Mouse (Mus musculus): ENCODE results near the gene Tas1r1. TPM values are rescaled to one million over a fixed set of nuclear protein-coding genes. Genes with fewer than 3 reads are reported as not detected.
"Not testable (repeated sequence)": the region's sequence is repeated elsewhere in the genome, so short reads cannot be mapped to it uniquely, and the experiment has no call there.

Gene Tas1r1
- polyA plus RNA-seq, 1 experiment from 2014 or later = 0.59 TPM

DNA sequence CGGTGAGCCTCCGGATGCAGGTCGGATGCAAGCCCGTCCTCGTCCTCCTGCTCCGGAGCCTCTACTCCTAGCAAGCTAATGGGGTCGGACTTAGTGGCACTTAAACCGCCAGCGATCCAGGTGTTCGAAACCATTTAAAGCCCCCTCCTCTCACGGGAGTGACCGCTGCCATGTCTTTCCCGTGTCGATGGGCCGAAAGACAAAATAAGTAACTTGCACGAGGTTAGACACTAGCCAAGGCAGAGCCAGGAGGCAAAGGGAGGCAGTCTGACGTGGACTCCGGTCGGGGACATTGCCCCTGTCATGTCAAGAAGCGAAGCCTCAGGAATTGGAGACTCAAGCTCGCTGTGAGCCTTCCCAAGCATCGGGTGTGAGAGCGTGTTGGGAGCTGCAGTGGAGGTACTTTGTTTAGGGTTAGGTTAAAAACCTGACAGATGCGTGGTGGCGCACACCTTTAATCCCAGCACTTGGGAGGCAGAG is 1.5 kb upstream of the Tas1r1 start:
- 3% methylated on average over 25 of the region's 25 CpGs for WGBS
- ATAC-seq (ENCODE audit: insufficient number of reproducible peaks, insufficient read depth, low FRiP score, low TSS enrichment, low read depth) = no peak
- no peaks in the 10 kb centered on the region for H3K9me3 ChIP-seq

DNA sequence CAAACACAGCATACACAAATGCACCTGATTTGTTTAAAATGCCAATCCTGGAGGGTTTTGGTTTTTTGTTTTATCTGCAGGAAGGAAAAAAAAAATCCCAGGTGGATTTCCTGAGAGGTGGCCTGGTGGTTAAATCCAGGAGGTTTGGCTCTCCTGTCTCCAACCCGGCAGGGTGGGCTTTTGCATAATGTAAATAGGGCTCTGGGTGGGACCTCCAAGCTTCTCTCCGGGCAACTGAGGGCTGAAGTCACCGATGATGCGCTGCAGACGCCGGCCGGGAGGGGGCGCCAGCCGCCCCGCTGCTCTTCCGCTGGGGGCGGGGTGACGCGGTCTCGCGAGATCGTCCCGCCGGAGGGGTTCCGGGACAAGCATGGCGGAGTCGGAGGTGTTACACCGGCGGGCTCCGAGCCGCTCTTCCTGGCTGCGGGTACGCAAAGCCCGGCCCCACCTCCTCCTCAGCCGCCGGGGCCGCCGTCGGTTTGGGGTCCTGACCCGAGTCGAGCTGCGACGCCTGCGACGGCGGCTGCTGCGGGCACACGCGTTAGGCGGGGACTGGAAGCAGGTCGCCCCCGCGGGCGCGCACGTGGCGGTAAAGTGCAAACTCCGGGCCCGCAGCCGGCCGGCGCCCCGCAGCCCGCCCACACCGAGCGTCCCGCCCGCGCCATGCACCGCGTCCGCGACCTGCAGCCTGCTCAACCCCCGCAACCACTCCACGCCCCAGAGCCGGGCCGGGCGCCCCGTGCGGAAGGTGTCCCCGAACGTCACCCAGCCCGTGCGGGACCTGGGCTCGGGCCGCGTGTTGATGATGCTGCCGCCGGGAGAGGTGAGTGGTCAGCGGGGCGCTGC is 840 bp upstream of the Tas1r1 start, which contains the start of gene Nol9:
Gene Nol9, plus strand, starts transcription at position 337 of the 846 bp plus-strand sequence.
- Histone ChIP-seq H3K36me3 (peaks cover 34% of the 10 kb centered on the region), H3K4me3 (peak within 1 kb of the TSS; percentile 100), H3K27ac (0 out of 2 replicates have a peak within 1 kb of the TSS, but pooled peaks have one; percentile 3), H3K4me1 (peaks cover 16% of the 10 kb centered on the region), H3K9me3 (no peaks in the 10 kb centered on the region), H3K27me3 (no peaks in the 10 kb centered on the region), H3K9ac (peak within 1 kb of the TSS; percentile 95), H3K4me2 (peak within 1 kb of the TSS; percentile 97)
- WGBS = under 1% methylated on average over 86 of the region's 86 CpGs
- peak; percentile 77; the same call in 1 of the 2 replicates for ATAC-seq (ENCODE audit: insufficient number of reproducible peaks, insufficient read depth, low FRiP score, low TSS enrichment, low read depth)

More for the DNA sequence above, 1.5 kb upstream of the Tas1r1 start:
- Histone ChIP-seq H3K36me3 (peaks cover 40% of the 10 kb centered on the region), H3K27ac (no peak overlapping the region), H3K9ac (peak overlapping the region; percentile 95), H3K4me2 (peak overlapping the region; percentile 97), H3K4me1 (peaks cover 16% of the 10 kb centered on the region), H3K4me3 (peak overlapping the region; percentile 100), H3K27me3 (no peaks in the 10 kb centered on the region)

DNA sequence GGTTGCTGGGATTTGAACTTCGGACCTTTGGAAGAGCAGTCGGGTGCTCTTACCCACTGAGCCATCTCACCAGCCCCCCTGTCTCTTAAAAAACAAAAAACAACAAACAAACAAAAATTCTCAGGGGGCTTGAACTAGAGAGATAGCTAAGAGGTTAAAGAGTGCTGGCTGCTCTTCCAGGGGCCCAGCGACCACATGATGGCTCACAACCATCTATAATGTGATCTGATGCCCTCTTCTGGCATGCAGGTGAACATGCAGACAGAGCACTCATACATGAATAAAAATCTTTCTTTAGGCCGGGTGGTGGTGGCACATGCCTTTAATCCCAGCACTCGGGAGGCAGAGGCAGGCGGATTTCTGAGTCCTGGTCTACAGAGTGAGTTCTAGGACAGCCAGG is 1.9 kb downstream of the Tas1r1 start:
- H3K4me1 ChIP-seq = peaks cover 16% of the 10 kb centered on the region
- 89% methylated on average over 6 of the region's 6 CpGs for WGBS
- H3K4me2 ChIP-seq; H3K36me3 ChIP-seq; ATAC-seq (ENCODE audit: insufficient number of reproducible peaks, insufficient read depth, low FRiP score, low TSS enrichment, low read depth); H3K9me3 ChIP-seq; H3K4me3 ChIP-seq; H3K9ac ChIP-seq; H3K27me3 ChIP-seq; H3K27ac ChIP-seq: not testable (repeated sequence)

DNA sequence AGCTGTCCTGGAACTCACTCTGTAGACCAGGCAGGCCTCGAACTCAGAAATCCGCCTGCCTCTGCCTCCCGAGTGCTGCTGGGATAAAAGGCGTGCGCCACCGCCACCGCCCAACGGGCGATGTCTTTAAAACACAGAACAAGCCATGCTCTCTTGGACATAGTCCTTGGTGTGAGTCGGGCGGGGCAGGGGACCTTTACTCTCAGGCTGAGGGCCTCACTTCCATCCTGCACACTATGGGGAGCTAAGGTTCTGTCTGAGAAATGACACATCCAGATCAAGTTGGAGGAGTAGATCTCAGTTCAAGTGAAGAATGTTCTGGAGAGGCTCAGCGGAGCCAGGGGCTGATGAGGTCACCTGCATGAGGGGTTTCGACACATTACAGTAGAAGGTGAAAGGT is 5.4 kb downstream of the Tas1r1 start:
- peaks cover 19% of the 10 kb centered on the region for H3K4me1 ChIP-seq
- H3K27ac ChIP-seq = no peak overlapping the region
- 0 out of 2 replicates have a peak, but pooled peaks cover 9% of the 10 kb centered on the region for H3K27me3 ChIP-seq
- no peak overlapping the region for H3K4me2 ChIP-seq
- H3K4me3 ChIP-seq = no peak overlapping the region
- 91% methylated on average over 13 of the region's 13 CpGs for WGBS
- H3K36me3 ChIP-seq = no peaks in the 10 kb centered on the region
- no peak overlapping the region for H3K9ac ChIP-seq
- no peaks in the 10 kb centered on the region for H3K9me3 ChIP-seq
- no peak for ATAC-seq (ENCODE audit: insufficient number of reproducible peaks, insufficient read depth, low FRiP score, low TSS enrichment, low read depth)

DNA sequence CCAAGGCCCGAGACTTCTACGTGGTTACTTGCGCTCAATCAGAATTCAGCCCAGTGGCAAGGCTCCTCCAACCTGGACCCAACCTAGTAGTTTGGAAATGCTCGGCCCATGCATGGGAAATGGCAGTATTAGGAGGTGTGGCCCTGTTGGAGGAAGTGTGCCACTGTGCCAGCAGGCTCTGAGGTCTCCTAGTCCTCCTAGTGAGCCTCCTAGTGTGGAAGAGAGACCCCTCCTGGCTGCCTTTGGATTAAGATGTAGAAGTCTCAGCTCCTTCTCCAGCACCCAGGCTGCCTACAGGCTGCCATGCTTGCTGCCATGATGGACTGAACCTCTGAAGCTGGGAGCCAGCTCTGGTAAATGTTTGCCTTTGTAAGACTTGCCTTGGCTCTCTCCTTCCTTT is 8.4 kb downstream of the Tas1r1 start:
- no peak overlapping the region for H3K4me2 ChIP-seq
- H3K9ac ChIP-seq = peak overlapping the region; percentile 16; the same call in 1 of the 2 replicates
- peaks cover 9% of the 10 kb centered on the region for H3K36me3 ChIP-seq
- ATAC-seq (ENCODE audit: insufficient number of reproducible peaks, insufficient read depth, low FRiP score, low TSS enrichment, low read depth) = no peak
- 55% methylated on average over 4 of the region's 4 CpGs for WGBS
- no peaks in the 10 kb centered on the region for H3K9me3 ChIP-seq
- peak overlapping the region; percentile 24; the same call in 1 of the 2 replicates for H3K27ac ChIP-seq
- H3K27me3 ChIP-seq = 0 out of 2 replicates have a peak, but pooled peaks cover 9% of the 10 kb centered on the region
- H3K4me3 ChIP-seq = no peak overlapping the region
- peaks cover 40% of the 10 kb centered on the region for H3K4me1 ChIP-seq

DNA sequence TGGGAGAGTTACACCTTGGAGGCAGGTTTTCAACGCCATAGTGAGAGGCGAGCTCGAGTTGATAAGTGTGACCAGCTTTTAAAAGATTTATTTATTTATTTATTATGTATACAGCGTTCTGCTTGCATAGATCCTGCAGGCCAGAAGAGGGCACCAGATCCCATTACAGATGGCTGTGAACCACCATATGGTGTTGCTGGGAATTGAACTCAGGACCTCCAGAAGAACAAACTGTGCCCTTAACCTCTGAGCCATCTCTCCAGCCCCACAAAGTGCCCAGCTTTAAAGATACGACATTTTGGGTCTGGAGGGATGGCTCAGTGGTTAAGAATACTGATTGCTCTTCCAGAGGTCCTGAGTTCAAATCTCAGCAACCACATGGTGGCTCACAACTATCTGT is 9.3 kb downstream of the Tas1r1 start:
- H3K4me1 ChIP-seq = peaks cover 49% of the 10 kb centered on the region
- H3K36me3 ChIP-seq = peaks cover 16% of the 10 kb centered on the region
- WGBS = 49% methylated on average over 5 of the region's 5 CpGs
- H3K9me3 ChIP-seq = no peaks in the 10 kb centered on the region
- H3K9ac ChIP-seq = no peak overlapping the region
- H3K4me3 ChIP-seq = no peak overlapping the region; the same call in 1 of the 2 replicates
- 0 out of 2 replicates have a peak, but pooled peaks cover 9% of the 10 kb centered on the region for H3K27me3 ChIP-seq
- no peak overlapping the region for H3K27ac ChIP-seq
- no peak for ATAC-seq (ENCODE audit: insufficient number of reproducible peaks, insufficient read depth, low FRiP score, low TSS enrichment, low read depth)
- no peak overlapping the region for H3K4me2 ChIP-seq

DNA sequence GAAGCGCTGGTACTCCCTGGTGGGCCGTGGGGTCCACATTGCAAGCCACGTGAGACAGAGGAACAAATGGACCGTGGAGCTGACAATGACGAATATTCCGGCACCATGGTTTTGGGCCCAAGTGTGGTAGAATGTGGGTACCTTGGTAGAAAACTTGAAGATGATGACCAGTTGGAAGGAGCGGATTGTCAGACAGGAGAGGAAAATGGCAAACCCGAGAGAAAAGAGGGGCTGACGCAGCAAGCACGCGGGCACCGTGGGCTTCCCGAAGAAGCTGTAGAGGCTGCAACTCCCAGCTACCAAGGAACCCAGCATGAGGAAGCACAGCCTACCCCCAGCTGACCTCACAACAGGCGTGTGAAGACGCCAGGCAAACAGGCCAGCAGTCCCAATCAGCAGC is 9.9 kb downstream of the Tas1r1 start:
- H3K9ac ChIP-seq = peak overlapping the region; percentile 85
- ATAC-seq (ENCODE audit: insufficient number of reproducible peaks, insufficient read depth, low FRiP score, low TSS enrichment, low read depth) = no peak
- H3K27ac ChIP-seq = no peak overlapping the region
- peaks cover 49% of the 10 kb centered on the region for H3K4me1 ChIP-seq
- peak overlapping the region; percentile 98 for H3K4me2 ChIP-seq
- 73% methylated on average over 15 of the region's 15 CpGs for WGBS
- 0 out of 2 replicates have a peak, but pooled peaks cover 9% of the 10 kb centered on the region for H3K27me3 ChIP-seq
- H3K36me3 ChIP-seq = peaks cover 22% of the 10 kb centered on the region
- H3K9me3 ChIP-seq = no peaks in the 10 kb centered on the region
- peak overlapping the region; percentile 80 for H3K4me3 ChIP-seq

DNA sequence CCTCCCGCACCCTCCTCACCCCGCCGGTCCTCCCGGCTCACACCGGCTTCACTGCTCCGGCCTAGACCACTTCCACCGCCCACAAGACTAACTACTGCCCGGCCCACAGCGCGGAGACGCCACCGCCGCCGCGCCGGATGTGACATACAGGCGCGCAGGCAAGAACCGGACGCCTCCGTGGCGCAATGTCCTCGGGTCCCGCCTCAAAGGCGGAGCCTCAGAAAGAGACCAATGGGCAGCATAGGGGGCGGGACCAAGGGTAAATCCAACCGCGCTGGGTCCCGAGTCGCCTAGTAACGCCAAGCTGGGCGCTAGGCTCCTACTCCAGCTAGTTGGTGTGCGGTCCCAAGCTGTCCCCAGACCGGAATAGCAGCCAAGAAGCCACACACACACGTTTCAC is 10.8 kb downstream of the Tas1r1 start, which contains the start of gene Zbtb48:
Gene Zbtb48, minus strand, starts transcription at position 148 of the 400 bp plus-strand sequence.
- peak; percentile 95 for ATAC-seq (ENCODE audit: insufficient number of reproducible peaks, insufficient read depth, low FRiP score, low TSS enrichment, low read depth)
- H3K9ac ChIP-seq = peak within 1 kb of the TSS; percentile 85
- H3K27me3 ChIP-seq = 0 out of 2 replicates have a peak, but pooled peaks cover 9% of the 10 kb centered on the region
- H3K4me3 ChIP-seq = peak within 1 kb of the TSS; percentile 80
- peak within 1 kb of the TSS; percentile 39 for H3K27ac ChIP-seq
- H3K36me3 ChIP-seq = peaks cover 32% of the 10 kb centered on the region
- under 1% methylated on average over 29 of the region's 35 CpGs for WGBS
- no peaks in the 10 kb centered on the region for H3K9me3 ChIP-seq
- H3K4me1 ChIP-seq = peaks cover 49% of the 10 kb centered on the region
- peak within 1 kb of the TSS; percentile 98 for H3K4me2 ChIP-seq

DNA sequence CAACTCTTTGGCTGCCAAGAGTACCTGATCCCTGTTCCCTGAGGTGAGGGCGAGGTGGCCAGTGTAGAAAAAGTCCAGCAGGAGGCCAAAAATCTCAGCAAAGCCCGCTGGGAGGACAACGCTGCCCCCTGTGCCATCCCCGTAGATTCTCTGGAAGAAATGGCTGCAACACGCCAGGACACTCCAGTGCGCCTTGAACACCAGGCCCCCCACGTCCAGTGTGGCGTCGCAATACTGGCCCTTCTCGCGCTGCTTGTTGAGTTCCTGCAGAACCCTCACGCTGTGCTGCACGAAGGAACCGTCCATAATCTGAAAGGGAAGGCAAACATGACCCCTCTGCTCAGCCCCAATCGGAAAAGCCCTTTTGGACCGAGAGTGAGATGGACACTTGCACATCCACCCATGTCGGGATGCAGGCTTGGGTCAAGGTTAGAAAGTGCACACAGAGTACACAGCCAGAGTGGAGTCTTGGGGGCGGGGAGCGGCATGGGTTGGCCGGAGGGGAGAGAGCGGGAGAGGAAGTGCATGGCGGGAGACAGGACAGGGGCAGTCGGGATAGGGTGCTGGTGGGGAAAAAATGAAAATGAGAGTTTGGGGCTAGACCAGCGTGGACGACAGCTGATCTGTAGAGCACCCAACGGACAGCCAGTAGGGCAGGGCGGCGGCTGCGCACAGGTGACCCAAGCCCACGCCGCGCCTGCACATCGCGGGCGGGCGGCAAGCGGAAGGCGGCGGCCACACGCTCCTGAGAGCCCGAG is 11.4 kb downstream of the Tas1r1 start:
- WGBS = 2% methylated on average over 35 of the region's 41 CpGs
- peaks cover 49% of the 10 kb centered on the region for H3K4me1 ChIP-seq
- peaks cover 38% of the 10 kb centered on the region for H3K36me3 ChIP-seq
- ATAC-seq (ENCODE audit: insufficient number of reproducible peaks, insufficient read depth, low FRiP score, low TSS enrichment, low read depth) = peak; percentile 5; the same call in 1 of the 2 replicates
- H3K27me3 ChIP-seq = 0 out of 2 replicates have a peak, but pooled peaks cover 3% of the 10 kb centered on the region
- H3K9me3 ChIP-seq = no peaks in the 10 kb centered on the region
- peak overlapping the region; percentile 98 for H3K4me2 ChIP-seq
- H3K9ac ChIP-seq = peak overlapping the region; percentile 85
- H3K4me3 ChIP-seq = peak overlapping the region; percentile 80
- H3K27ac ChIP-seq = peak overlapping the region; percentile 39

DNA sequence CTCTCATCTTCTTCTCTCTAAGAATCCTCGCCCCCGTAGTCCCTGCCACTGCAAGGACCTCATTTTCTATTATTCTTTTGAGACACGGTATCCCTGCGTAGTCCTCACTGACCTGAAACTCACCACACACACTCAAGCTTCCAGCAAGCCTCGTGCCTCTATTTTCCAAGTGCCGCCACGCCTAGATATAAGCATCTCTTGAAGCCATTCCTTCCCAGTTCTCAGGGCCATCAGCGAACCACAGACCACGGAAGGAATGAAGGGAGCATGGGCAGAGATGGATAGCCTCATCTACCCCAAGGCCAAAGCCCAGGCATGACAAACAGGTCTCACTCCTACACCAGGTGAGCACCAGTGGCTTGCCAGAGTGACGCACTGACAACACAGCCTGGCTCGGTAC is 13.8 kb downstream of the Tas1r1 start:
- no peaks in the 10 kb centered on the region for H3K27me3 ChIP-seq
- H3K27ac ChIP-seq = no peak overlapping the region
- 91% methylated on average over 11 of the region's 11 CpGs for WGBS
- no peak overlapping the region for H3K4me3 ChIP-seq
- ATAC-seq (ENCODE audit: insufficient number of reproducible peaks, insufficient read depth, low FRiP score, low TSS enrichment, low read depth) = no peak
- H3K4me2 ChIP-seq = 0 out of 2 replicates have a peak overlapping the region, but pooled peaks have one; percentile 98
- H3K9ac ChIP-seq = peak overlapping the region; percentile 85; the same call in 1 of the 2 replicates
- H3K4me1 ChIP-seq = peaks cover 41% of the 10 kb centered on the region
- H3K9me3 ChIP-seq = no peaks in the 10 kb centered on the region
- peaks cover 62% of the 10 kb centered on the region for H3K36me3 ChIP-seq

DNA sequence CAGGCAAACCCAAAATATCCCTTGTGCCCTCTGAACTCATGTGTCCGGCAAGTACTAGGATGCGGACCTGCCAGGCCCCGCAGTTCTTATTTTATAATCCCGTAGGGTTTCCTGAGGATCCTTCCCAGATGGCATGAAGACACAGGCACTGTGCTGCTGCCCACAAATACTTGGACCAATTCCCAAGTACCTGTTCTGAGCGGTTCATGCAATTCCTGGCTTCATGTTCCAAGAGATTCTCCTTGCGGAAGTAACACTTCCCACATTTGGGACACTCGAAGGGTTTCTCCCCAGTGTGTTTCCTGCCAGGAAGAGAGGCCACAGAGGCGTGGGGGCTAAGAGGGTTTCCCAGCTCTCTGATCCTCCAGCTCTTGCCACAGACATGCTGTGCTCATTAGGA is 15.9 kb downstream of the Tas1r1 start:
- 87% methylated on average over 8 of the region's 8 CpGs for WGBS
- H3K9ac ChIP-seq = no peak overlapping the region
- no peak for ATAC-seq (ENCODE audit: insufficient number of reproducible peaks, insufficient read depth, low FRiP score, low TSS enrichment, low read depth)

More for the DNA sequence above, 15.9 kb downstream of the Tas1r1 start:
- H3K4me2 ChIP-seq = no peak overlapping the region
- no peak overlapping the region for H3K27ac ChIP-seq
- H3K4me1 ChIP-seq = peaks cover 28% of the 10 kb centered on the region
- H3K36me3 ChIP-seq = peaks cover 76% of the 10 kb centered on the region
- H3K9me3 ChIP-seq = no peaks in the 10 kb centered on the region
- no peaks in the 10 kb centered on the region for H3K27me3 ChIP-seq
- no peak overlapping the region for H3K4me3 ChIP-seq
